Mouse (Mus musculus): ENCODE results near the gene Sec31b.

The Sec31b gene

GRCm38 (mm10) chr19:44474158-44474557 is 71.5 kb downstream of the Sec31b start:
- DNase-seq: peak; percentile 91
